Mouse (Mus musculus): ENCODE measurements at regions not wholly inside any gene's neighbourhood (a gene's known extent, or its start where the extent isn't known, plus 50 kb on each side); places are given as distances from the start of the nearest gene placed in this dataset.

DNA sequence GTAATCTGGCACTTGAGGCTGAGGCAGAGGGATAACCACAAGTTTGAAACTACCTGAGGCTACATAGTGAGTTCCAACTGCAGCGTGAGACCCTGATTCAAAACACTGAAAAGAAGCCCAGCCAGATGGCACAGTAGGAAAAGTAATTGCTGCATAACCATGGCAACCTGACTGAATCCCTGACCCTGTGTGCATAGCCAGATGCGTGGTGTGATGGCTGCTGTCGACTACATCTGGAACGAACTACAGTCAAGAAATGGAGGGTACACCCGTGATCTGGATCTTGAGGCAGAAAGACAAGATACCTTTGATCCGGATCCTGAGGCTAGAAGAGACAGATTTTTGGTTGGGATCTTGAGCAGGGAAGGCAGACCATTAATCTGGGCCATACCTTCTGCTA lies 153.2 kb upstream of the Pkdcc start:
- no peak for TF ChIP-seq POLR2AphosphoS2 (IDR thresholded peaks at IDR 0.05; ENCODE audit: low read depth, low read length)
- no peak for TF ChIP-seq ELF1 (IDR thresholded peaks at IDR 0.05; ENCODE audit: low read depth, low read length)
- no peak for TF ChIP-seq CTCF (conservative IDR thresholded peaks at IDR 0.05 in 1 of 2, IDR thresholded peaks at IDR 0.05 in 1 of 2; ENCODE audit: low read depth in 2 of 2, low read length in 2 of 2)
- no peak for TF ChIP-seq MYC (IDR thresholded peaks at IDR 0.05; ENCODE audit: low read depth, low read length)
- TF ChIP-seq TCF12 (IDR thresholded peaks at IDR 0.05; ENCODE audit: low read depth, low read length), result no peak
- TF ChIP-seq NELFE (IDR thresholded peaks at IDR 0.05; ENCODE audit: low read depth, low read length), result no peak
- no peak for TF ChIP-seq USF1 (IDR thresholded peaks at IDR 0.05; ENCODE audit: low read depth, low read length)
- no peak for TF ChIP-seq POLR2A (IDR thresholded peaks at IDR 0.05; ENCODE audit: low read depth, low read length)
- TF ChIP-seq JUND (conservative IDR thresholded peaks at IDR 0.05; ENCODE audit: low read depth, low read length), result no peak

All from CH12.LX (cell line).